Mouse (Mus musculus) kidney, adult 2 months (tissue): Measurements from ENCODE around the gene Thumpd3. TPM values are rescaled to one million over a fixed set of nuclear protein-coding genes. Genes with fewer than 3 reads are reported as not detected.

ENCODE experiments used
- DNase-seq: peaks from one replicate; pipeline ENCODE4 v3.0.0; 2021
- H3K27ac ChIP-seq: fragments of 200-500 bp; 2 replicates; pipeline ENCODE4 v1.5.1; 2012; ENCODE audit warnings: low read depth, low read length, control low read depth, inconsistent platforms; ENCODE audit not compliant: insufficient read depth
- H3K27me3 ChIP-seq: fragments of 200-500 bp; replicated peaks from 2 replicates; pipeline ENCODE4 v1.6.1; 2012; ENCODE audit warnings: mild to moderate bottlenecking, moderate library complexity, low read length, inconsistent platforms; ENCODE audit not compliant: control insufficient read depth, insufficient read depth
- H3K36me3 ChIP-seq: fragments of 200-500 bp; 2 replicates; pipeline ENCODE4 v1.6.1; 2012; ENCODE audit warnings: mild to moderate bottlenecking, moderate library complexity, low read length, inconsistent platforms; ENCODE audit not compliant: control insufficient read depth, insufficient read depth
- H3K4me1 ChIP-seq: fragments of 200-500 bp; 2 replicates; pipeline ENCODE4 v1.6.1; 2011; ENCODE audit warnings: low read length; ENCODE audit not compliant: control insufficient read depth, insufficient read depth
- H3K4me3 ChIP-seq: fragments of 200-500 bp; 2 replicates; pipeline ENCODE4 v1.5.1; 2011; ENCODE audit warnings: mild to moderate bottlenecking, low read depth, low read length, control low read depth; ENCODE audit not compliant: insufficient read depth
- CTCF ChIP-seq: fragments of 200-500 bp; conservative IDR thresholded peaks from 2 replicates; pipeline ENCODE4 v1.5.1; 2011; ENCODE audit warnings: low read depth, mild to moderate bottlenecking, control low read depth, low read length, moderate library complexity, mixed read lengths; ENCODE audit not compliant: insufficient read depth, insufficient read length
- POLR2A ChIP-seq: fragments of 200-500 bp; IDR thresholded peaks from one replicate; pipeline ENCODE4 v1.6.1; 2011; ENCODE audit warnings: low read depth, low read length, control low read depth
- WGBS: fragments of 180-500 bp; shearing (Covaris S2); methylation state at CpG from one replicate; pipeline ENCODE4 v1.1.7; 2018; 5-methylcytosine and 5-hydroxymethylcytosine counted together
- polyA plus RNA-seq: library from polyadenylated mRNA; depleted of rRNA; stranded (reverse); fragments of >200 nt; gene quantifications from 2 replicates; pipeline ENCODE4 v1.2.3, GENCODE M21; 2012

Thumpd3 gene
- polyA plus RNA-seq, 1 experiment, result 9.3 TPM

GRCm38 (mm10) chr6:113037946-113038734 is 7.9 kb upstream of the Thumpd3 start:
- Histone ChIP-seq H3K27me3 (no peaks in the 10 kb centered on the region), H3K4me1 (no peaks in the 10 kb centered on the region; the same call in 1 of the 2 replicates), H3K4me3 (no peak overlapping the region; the same call in 1 of the 2 replicates), H3K27ac (peak overlapping the region; percentile 22; the same call in 1 of the 2 replicates), H3K36me3 (no peaks in the 10 kb centered on the region)
- TF ChIP-seq POLR2A, result no peak
- peak; percentile 95 for TF ChIP-seq CTCF
- 4% methylated on average over 19 of the region's 19 CpGs for WGBS
- DNase-seq, result peak; percentile 83

GRCm38 (mm10) chr6:113038735-113039058 is 7.3 kb upstream of the Thumpd3 start:
- TF ChIP-seq POLR2A (no peak), CTCF (no peak)
- Histone ChIP-seq H3K36me3 (no peaks in the 10 kb centered on the region), H3K27ac (no peak overlapping the region), H3K4me3 (no peak overlapping the region), H3K4me1 (no peaks in the 10 kb centered on the region; the same call in 1 of the 2 replicates), H3K27me3 (no peaks in the 10 kb centered on the region)
- WGBS, result 43% methylated on average over 5 of the region's 5 CpGs
- no peak for DNase-seq

- H3K27me3 ChIP-seq, result no peaks in the 10 kb centered on the region
- no peaks in the 10 kb centered on the region for H3K36me3 ChIP-seq
- 76% methylated on average over 2 of the region's 2 CpGs for WGBS
- no peak overlapping the region for H3K4me3 ChIP-seq
- DNase-seq, result no peak
- H3K27ac ChIP-seq, result no peak overlapping the region
- TF ChIP-seq CTCF (no peak), POLR2A (no peak)
- no peaks in the 10 kb centered on the region; the same call in 1 of the 2 replicates for H3K4me1 ChIP-seq
Observed at GRCm38 (mm10) chr6:113040319-113040718, 5.7 kb upstream of the Thumpd3 start.

GRCm38 (mm10) chr6:113041215-113041990 is 4.6 kb upstream of the Thumpd3 start:
- DNase-seq, result no peak
- Histone ChIP-seq H3K4me1 (no peaks in the 10 kb centered on the region; the same call in 1 of the 2 replicates), H3K27ac (no peak overlapping the region), H3K36me3 (no peaks in the 10 kb centered on the region), H3K4me3 (no peak overlapping the region), H3K27me3 (no peaks in the 10 kb centered on the region)
- TF ChIP-seq POLR2A, result no peak
- no peak for TF ChIP-seq CTCF
- 79% methylated on average over 11 of the region's 11 CpGs for WGBS

GRCm38 (mm10) chr6:113045575-113045974 is 450 bp upstream of the Thumpd3 start:
- under 1% methylated on average over 11 of the region's 11 CpGs for WGBS
- Histone ChIP-seq H3K27me3 (no peaks in the 10 kb centered on the region), H3K36me3 (no peaks in the 10 kb centered on the region; the same call in 1 of the 2 replicates), H3K4me3 (peak overlapping the region; percentile 81), H3K27ac (peak overlapping the region; percentile 94), H3K4me1 (peaks cover 3% of the 10 kb centered on the region; the same call in 1 of the 2 replicates)
- peak; percentile 42 for DNase-seq
- TF ChIP-seq POLR2A (no peak), CTCF (no peak)

- TF ChIP-seq POLR2A (no peak), CTCF (no peak)
- Histone ChIP-seq H3K4me3 (0 out of 2 replicates have a peak overlapping the region, but pooled peaks have one; percentile 12), H3K27ac (no peak overlapping the region), H3K27me3 (no peaks in the 10 kb centered on the region), H3K36me3 (peaks cover 3% of the 10 kb centered on the region), H3K4me1 (peaks cover 3% of the 10 kb centered on the region; the same call in 1 of the 2 replicates)
- 40% methylated on average over 15 of the region's 15 CpGs for WGBS
- DNase-seq, result no peak
Observed at GRCm38 (mm10) chr6:113047016-113047746, 1.2 kb downstream of the Thumpd3 start.
